Mouse (Mus musculus): Measurements from ENCODE around the gene Arhgef11. TPM values are rescaled to one million over a fixed set of nuclear protein-coding genes. Genes with fewer than 3 reads are reported as not detected.

Gene Arhgef11
- polyA plus RNA-seq, 1 experiment from 2014 or later = 11.5 TPM

- H3K4me3 ChIP-seq = no peak overlapping the region
- 87% methylated on average over 9 of the region's 9 CpGs for WGBS
- no peak overlapping the region for H3K27ac ChIP-seq
- DNase-seq (ENCODE audit: low spot score) = no peak
- H3K36me3 ChIP-seq = 0 out of 2 replicates have a peak, but pooled peaks cover 3% of the 10 kb centered on the region
- H3K9me3 ChIP-seq = no peaks in the 10 kb centered on the region
- H3K4me1 ChIP-seq = peaks cover 9% of the 10 kb centered on the region; the same call in 1 of the 2 replicates
- no peaks in the 10 kb centered on the region for H3K27me3 ChIP-seq (ENCODE audit: insufficient read depth, poor library complexity, severe bottlenecking)
These were observed 13.5 kb downstream of the Arhgef11 start for GRCm38 (mm10) chr3:87630899-87631298.

- no peak overlapping the region for H3K27ac ChIP-seq
- H3K4me3 ChIP-seq = no peak overlapping the region
- H3K36me3 ChIP-seq = 0 out of 2 replicates have a peak, but pooled peaks cover 3% of the 10 kb centered on the region
- H3K4me1 ChIP-seq = peaks cover 9% of the 10 kb centered on the region; the same call in 1 of the 2 replicates
- DNase-seq (ENCODE audit: low spot score) = no peak
- 70% methylated on average over 4 of the region's 4 CpGs for WGBS
- no peaks in the 10 kb centered on the region for H3K27me3 ChIP-seq (ENCODE audit: insufficient read depth, poor library complexity, severe bottlenecking)
- no peaks in the 10 kb centered on the region for H3K9me3 ChIP-seq
These were observed 14.0 kb downstream of the Arhgef11 start for GRCm38 (mm10) chr3:87631408-87631807.

- no peaks in the 10 kb centered on the region for H3K27me3 ChIP-seq (ENCODE audit: insufficient read depth, poor library complexity, severe bottlenecking)
- no peak overlapping the region for H3K27ac ChIP-seq
- H3K4me3 ChIP-seq = no peak overlapping the region
- 61% methylated on average over 4 of the region's 4 CpGs for WGBS
- H3K9me3 ChIP-seq = no peaks in the 10 kb centered on the region
- no peak for DNase-seq (ENCODE audit: low spot score)
- peaks cover 12% of the 10 kb centered on the region; the same call in 1 of the 2 replicates for H3K4me1 ChIP-seq
- H3K36me3 ChIP-seq = 0 out of 2 replicates have a peak, but pooled peaks cover 3% of the 10 kb centered on the region
These were observed 18.2 kb downstream of the Arhgef11 start for GRCm38 (mm10) chr3:87635514-87635913.

GRCm38 (mm10) chr3:87643453-87643852 lies 26.1 kb downstream of the Arhgef11 start:
- WGBS = 83% methylated on average over 1 of the region's 1 CpGs
- DNase-seq (ENCODE audit: low spot score) = no peak
- Histone ChIP-seq H3K27me3 (ENCODE audit: insufficient read depth, poor library complexity, severe bottlenecking) (no peaks in the 10 kb centered on the region), H3K4me3 (no peak overlapping the region), H3K9me3 (no peaks in the 10 kb centered on the region), H3K36me3 (peaks cover 8% of the 10 kb centered on the region; the same call in 1 of the 2 replicates), H3K4me1 (peaks cover under 1% of the 10 kb centered on the region; the same call in 1 of the 2 replicates), H3K27ac (no peak overlapping the region)

GRCm38 (mm10) chr3:87646174-87646573 lies 28.8 kb downstream of the Arhgef11 start:
- no peak for DNase-seq (ENCODE audit: low spot score)
- no peaks in the 10 kb centered on the region for H3K27me3 ChIP-seq (ENCODE audit: insufficient read depth, poor library complexity, severe bottlenecking)
- H3K9me3 ChIP-seq = no peaks in the 10 kb centered on the region
- peaks cover 7% of the 10 kb centered on the region; the same call in 1 of the 2 replicates for H3K36me3 ChIP-seq
- no peaks in the 10 kb centered on the region for H3K4me1 ChIP-seq
- WGBS = 89% methylated on average over 1 of the region's 1 CpGs
- no peak overlapping the region for H3K4me3 ChIP-seq
- no peak overlapping the region for H3K27ac ChIP-seq

- WGBS = 89% methylated on average over 3 of the region's 3 CpGs
- no peaks in the 10 kb centered on the region for H3K9me3 ChIP-seq
- no peaks in the 10 kb centered on the region for H3K27me3 ChIP-seq (ENCODE audit: insufficient read depth, poor library complexity, severe bottlenecking)
These were observed 31.7 kb downstream of the Arhgef11 start for GRCm38 (mm10) chr3:87649063-87649462.

GRCm38 (mm10) chr3:87658348-87658747 lies 41.0 kb downstream of the Arhgef11 start:
- H3K9me3 ChIP-seq = no peaks in the 10 kb centered on the region
- 69% methylated on average over 2 of the region's 2 CpGs for WGBS
- H3K4me3 ChIP-seq = no peak overlapping the region
- no peaks in the 10 kb centered on the region; the same call in 1 of the 2 replicates for H3K36me3 ChIP-seq
- H3K4me1 ChIP-seq = 0 out of 2 replicates have a peak, but pooled peaks cover 4% of the 10 kb centered on the region
- H3K27me3 ChIP-seq (ENCODE audit: insufficient read depth, poor library complexity, severe bottlenecking) = no peaks in the 10 kb centered on the region
- H3K27ac ChIP-seq = no peak overlapping the region
- no peak for DNase-seq (ENCODE audit: low spot score)

More at GRCm38 (mm10) chr3:87649063-87649462, 31.7 kb downstream of the Arhgef11 start:
- 0 out of 2 replicates have a peak, but pooled peaks cover 3% of the 10 kb centered on the region for H3K36me3 ChIP-seq
- H3K27ac ChIP-seq = no peak overlapping the region
- DNase-seq (ENCODE audit: low spot score) = no peak
- H3K4me3 ChIP-seq = no peak overlapping the region
- H3K4me1 ChIP-seq = no peaks in the 10 kb centered on the region

- Histone ChIP-seq H3K27ac (no peak overlapping the region), H3K4me3 (no peak overlapping the region), H3K4me1 (0 out of 2 replicates have a peak, but pooled peaks cover 4% of the 10 kb centered on the region), H3K36me3 (no peaks in the 10 kb centered on the region; the same call in none of the 2 replicates), H3K27me3 (ENCODE audit: insufficient read depth, poor library complexity, severe bottlenecking) (no peaks in the 10 kb centered on the region), H3K9me3 (no peaks in the 10 kb centered on the region)
- peak; percentile 57 for DNase-seq (ENCODE audit: low spot score)
- 76% methylated on average over 9 of the region's 9 CpGs for WGBS
These were observed 42.5 kb downstream of the Arhgef11 start for GRCm38 (mm10) chr3:87659692-87660429.

- Histone ChIP-seq H3K4me1 (0 out of 2 replicates have a peak, but pooled peaks cover 4% of the 10 kb centered on the region), H3K36me3 (no peaks in the 10 kb centered on the region; the same call in 1 of the 2 replicates), H3K27ac (no peak overlapping the region), H3K9me3 (no peaks in the 10 kb centered on the region), H3K27me3 (ENCODE audit: insufficient read depth, poor library complexity, severe bottlenecking) (no peaks in the 10 kb centered on the region), H3K4me3 (no peak overlapping the region)
- 78% methylated on average over 4 of the region's 4 CpGs for WGBS
- DNase-seq (ENCODE audit: low spot score) = no peak
These were observed 43.1 kb downstream of the Arhgef11 start for GRCm38 (mm10) chr3:87660479-87660878.

- no peak overlapping the region for H3K27ac ChIP-seq
- H3K36me3 ChIP-seq = peaks cover under 1% of the 10 kb centered on the region
- WGBS = 92% methylated on average over 1 of the region's 1 CpGs
- no peaks in the 10 kb centered on the region for H3K9me3 ChIP-seq
- DNase-seq (ENCODE audit: low spot score) = no peak
- H3K4me1 ChIP-seq = 0 out of 2 replicates have a peak, but pooled peaks cover 4% of the 10 kb centered on the region
- H3K4me3 ChIP-seq = no peak overlapping the region
- H3K27me3 ChIP-seq (ENCODE audit: insufficient read depth, poor library complexity, severe bottlenecking) = no peaks in the 10 kb centered on the region
These were observed 43.9 kb downstream of the Arhgef11 start for GRCm38 (mm10) chr3:87661291-87661690.

GRCm38 (mm10) chr3:87718525-87718924 lies 101.2 kb downstream of the Arhgef11 start:
- no peak overlapping the region for H3K27ac ChIP-seq
- H3K4me1 ChIP-seq = no peaks in the 10 kb centered on the region
- 79% methylated on average over 2 of the region's 2 CpGs for WGBS
- H3K27me3 ChIP-seq (ENCODE audit: insufficient read depth, poor library complexity, severe bottlenecking) = no peaks in the 10 kb centered on the region
- H3K9me3 ChIP-seq = no peaks in the 10 kb centered on the region
- no peak overlapping the region for H3K4me3 ChIP-seq
- peak; percentile 47 for DNase-seq (ENCODE audit: low spot score)
- peaks cover 76% of the 10 kb centered on the region for H3K36me3 ChIP-seq

GRCm38 (mm10) chr3:87724556-87724955 lies 107.2 kb downstream of the Arhgef11 start:
- H3K27ac ChIP-seq = no peak overlapping the region
- peaks cover 80% of the 10 kb centered on the region for H3K36me3 ChIP-seq
- H3K9me3 ChIP-seq = no peaks in the 10 kb centered on the region
- no peaks in the 10 kb centered on the region for H3K27me3 ChIP-seq (ENCODE audit: insufficient read depth, poor library complexity, severe bottlenecking)
- H3K4me1 ChIP-seq = no peaks in the 10 kb centered on the region
- 76% methylated on average over 6 of the region's 6 CpGs for WGBS
- no peak overlapping the region for H3K4me3 ChIP-seq
- no peak for DNase-seq (ENCODE audit: low spot score)

- Histone ChIP-seq H3K36me3 (peaks cover 85% of the 10 kb centered on the region), H3K9me3 (no peaks in the 10 kb centered on the region), H3K4me3 (no peak overlapping the region), H3K4me1 (no peaks in the 10 kb centered on the region), H3K27me3 (ENCODE audit: insufficient read depth, poor library complexity, severe bottlenecking) (no peaks in the 10 kb centered on the region), H3K27ac (no peak overlapping the region)
- peak; percentile 71 for DNase-seq (ENCODE audit: low spot score)
- 96% methylated on average over 16 of the region's 16 CpGs for WGBS
These were observed 108.2 kb downstream of the Arhgef11 start for GRCm38 (mm10) chr3:87725396-87726160.

Data from heart, embryonic 10.5 days (tissue).